Mouse (Mus musculus): ENCODE data around the gene Mea1. TPM values are rescaled to one million over a fixed set of nuclear protein-coding genes. Genes with fewer than 3 reads are reported as not detected.

Gene Mea1
- polyA plus RNA-seq, 1 experiment from 2014 or later = 132 TPM

GRCm38 (mm10) chr17:46645561-46646321 is 32.9 kb upstream of the Mea1 start, which contains the start of the genes Klc4 and Mrpl2:
TSS of gene Klc4 (minus strand) at chr17:46646022.
TSS of gene Mrpl2 (plus strand) at chr17:46646229.
- ATAC-seq (ENCODE audit: low read depth) (peak; percentile 66), DNase-seq (ENCODE audit: low spot score) (peak; percentile 98)
- Histone ChIP-seq H3K4me1 (ENCODE audit: control insufficient read depth, insufficient read depth, low read length) (peaks cover 17% of the 10 kb centered on the region), H3K9ac (ENCODE audit: low read depth, low read length) (peak within 1 kb of the TSS; percentile 87), H3K27me3 (replicated peaks; ENCODE audit: control insufficient read depth, insufficient read depth, low read length) (no peaks in the 10 kb centered on the region), H3K4me2 (ENCODE audit: low read depth, low read length) (peak within 1 kb of the TSS; percentile 84), H3K4me3 (ENCODE audit: low read depth, low read length) (peak within 1 kb of the TSS; percentile 77), H3K36me3 (ENCODE audit: control insufficient read depth, insufficient read depth, low read length) (peaks cover 43% of the 10 kb centered on the region), H3K9me3 (ENCODE audit: control insufficient read depth, low read length) (no peaks in the 10 kb centered on the region), H3K27ac (replicated peaks; ENCODE audit: low read depth, low read length) (peak within 1 kb of the TSS; percentile 79)
- WGBS = under 1% methylated on average over 37 of the region's 53 CpGs

GRCm38 (mm10) chr17:46646322-46646662 is 32.3 kb upstream of the Mea1 start:
- Histone ChIP-seq H3K36me3 (ENCODE audit: control insufficient read depth, insufficient read depth, low read length) (peaks cover 37% of the 10 kb centered on the region), H3K27me3 (replicated peaks; ENCODE audit: control insufficient read depth, insufficient read depth, low read length) (no peaks in the 10 kb centered on the region), H3K9me3 (ENCODE audit: control insufficient read depth, low read length) (no peaks in the 10 kb centered on the region), H3K4me1 (ENCODE audit: control insufficient read depth, insufficient read depth, low read length) (peaks cover 19% of the 10 kb centered on the region), H3K9ac (ENCODE audit: low read depth, low read length) (peak overlapping the region; percentile 87), H3K4me2 (ENCODE audit: low read depth, low read length) (peak overlapping the region; percentile 73), H3K4me3 (ENCODE audit: low read depth, low read length) (peak overlapping the region; percentile 77), H3K27ac (replicated peaks; ENCODE audit: low read depth, low read length) (peak overlapping the region; percentile 79)
- WGBS = 0% methylated on average over 12 of the region's 19 CpGs
- peak; percentile 2; the same call in 1 of the 2 replicates for ATAC-seq (ENCODE audit: low read depth)
- no peak for DNase-seq (ENCODE audit: low spot score)

- H3K9me3 ChIP-seq (ENCODE audit: control insufficient read depth, low read length) = no peaks in the 10 kb centered on the region
- DNase-seq (ENCODE audit: low spot score) (no peak), ATAC-seq (ENCODE audit: low read depth) (no peak)
- peak overlapping the region; percentile 77 for H3K4me3 ChIP-seq (ENCODE audit: low read depth, low read length)
- no peaks in the 10 kb centered on the region for H3K27me3 ChIP-seq (replicated peaks; ENCODE audit: control insufficient read depth, insufficient read depth, low read length)
- 89% methylated on average over 7 of the region's 7 CpGs for WGBS
- peaks cover 29% of the 10 kb centered on the region for H3K4me1 ChIP-seq (ENCODE audit: control insufficient read depth, insufficient read depth, low read length)
- no peak overlapping the region for H3K9ac ChIP-seq (ENCODE audit: low read depth, low read length)
- H3K4me2 ChIP-seq (ENCODE audit: low read depth, low read length) = peak overlapping the region; percentile 73; the same call in 1 of the 2 replicates
- no peak overlapping the region for H3K27ac ChIP-seq (replicated peaks; ENCODE audit: low read depth, low read length)
- peaks cover 35% of the 10 kb centered on the region for H3K36me3 ChIP-seq (ENCODE audit: control insufficient read depth, insufficient read depth, low read length)
These were observed 31.3 kb upstream of the Mea1 start for GRCm38 (mm10) chr17:46647279-46647678.

- Histone ChIP-seq H3K4me2 (ENCODE audit: low read depth, low read length) (no peak overlapping the region), H3K27ac (replicated peaks; ENCODE audit: low read depth, low read length) (no peak overlapping the region), H3K9me3 (ENCODE audit: control insufficient read depth, low read length) (no peaks in the 10 kb centered on the region), H3K4me1 (ENCODE audit: control insufficient read depth, insufficient read depth, low read length) (peaks cover 38% of the 10 kb centered on the region), H3K36me3 (ENCODE audit: control insufficient read depth, insufficient read depth, low read length) (peaks cover 36% of the 10 kb centered on the region), H3K9ac (ENCODE audit: low read depth, low read length) (no peak overlapping the region), H3K4me3 (ENCODE audit: low read depth, low read length) (no peak overlapping the region), H3K27me3 (replicated peaks; ENCODE audit: control insufficient read depth, insufficient read depth, low read length) (no peaks in the 10 kb centered on the region)
- DNase-seq (ENCODE audit: low spot score) (no peak), ATAC-seq (ENCODE audit: low read depth) (no peak)
- 93% methylated on average over 9 of the region's 9 CpGs for WGBS
These were observed 30.2 kb upstream of the Mea1 start for GRCm38 (mm10) chr17:46648436-46648835.

GRCm38 (mm10) chr17:46649811-46650210 is 28.8 kb upstream of the Mea1 start:
- no peak for ATAC-seq (ENCODE audit: low read depth)
- Histone ChIP-seq H3K4me1 (ENCODE audit: control insufficient read depth, insufficient read depth, low read length) (peaks cover 33% of the 10 kb centered on the region), H3K4me2 (ENCODE audit: low read depth, low read length) (peak overlapping the region; percentile 78), H3K36me3 (ENCODE audit: control insufficient read depth, insufficient read depth, low read length) (peaks cover 47% of the 10 kb centered on the region), H3K4me3 (ENCODE audit: low read depth, low read length) (peak overlapping the region; percentile 84), H3K9ac (ENCODE audit: low read depth, low read length) (peak overlapping the region; percentile 87), H3K27ac (replicated peaks; ENCODE audit: low read depth, low read length) (peak overlapping the region; percentile 97), H3K27me3 (replicated peaks; ENCODE audit: control insufficient read depth, insufficient read depth, low read length) (no peaks in the 10 kb centered on the region), H3K9me3 (ENCODE audit: control insufficient read depth, low read length) (no peaks in the 10 kb centered on the region)
- no peak for DNase-seq (ENCODE audit: low spot score)
- 34% methylated on average over 15 of the region's 15 CpGs for WGBS

GRCm38 (mm10) chr17:46650232-46651031 is 28.2 kb upstream of the Mea1 start, which contains the start of gene Cul7:
TSS of gene Cul7 (plus strand) at chr17:46650337.
- Histone ChIP-seq H3K27ac (replicated peaks; ENCODE audit: low read depth, low read length) (peak within 1 kb of the TSS; percentile 97), H3K4me3 (ENCODE audit: low read depth, low read length) (peak within 1 kb of the TSS; percentile 84), H3K4me2 (ENCODE audit: low read depth, low read length) (peak within 1 kb of the TSS; percentile 78), H3K27me3 (replicated peaks; ENCODE audit: control insufficient read depth, insufficient read depth, low read length) (no peaks in the 10 kb centered on the region), H3K36me3 (ENCODE audit: control insufficient read depth, insufficient read depth, low read length) (peaks cover 52% of the 10 kb centered on the region), H3K9me3 (ENCODE audit: control insufficient read depth, low read length) (no peaks in the 10 kb centered on the region), H3K4me1 (ENCODE audit: control insufficient read depth, insufficient read depth, low read length) (peaks cover 30% of the 10 kb centered on the region), H3K9ac (ENCODE audit: low read depth, low read length) (peak within 1 kb of the TSS; percentile 87)
- ATAC-seq (ENCODE audit: low read depth) (peak; percentile 96), DNase-seq (ENCODE audit: low spot score) (peak; percentile 99)
- WGBS = 0% methylated on average over 26 of the region's 58 CpGs

GRCm38 (mm10) chr17:46651292-46651691 is 27.3 kb upstream of the Mea1 start:
- Histone ChIP-seq H3K4me1 (ENCODE audit: control insufficient read depth, insufficient read depth, low read length) (peaks cover 30% of the 10 kb centered on the region), H3K27me3 (replicated peaks; ENCODE audit: control insufficient read depth, insufficient read depth, low read length) (no peaks in the 10 kb centered on the region), H3K4me3 (ENCODE audit: low read depth, low read length) (peak overlapping the region; percentile 84), H3K27ac (replicated peaks; ENCODE audit: low read depth, low read length) (peak overlapping the region; percentile 97), H3K36me3 (ENCODE audit: control insufficient read depth, insufficient read depth, low read length) (peaks cover 60% of the 10 kb centered on the region), H3K9ac (ENCODE audit: low read depth, low read length) (peak overlapping the region; percentile 87), H3K9me3 (ENCODE audit: control insufficient read depth, low read length) (no peaks in the 10 kb centered on the region), H3K4me2 (ENCODE audit: low read depth, low read length) (peak overlapping the region; percentile 78)
- no peak for DNase-seq (ENCODE audit: low spot score)
- 63% methylated on average over 17 of the region's 17 CpGs for WGBS
- ATAC-seq (ENCODE audit: low read depth) = no peak

- Histone ChIP-seq H3K9ac (ENCODE audit: low read depth, low read length) (peak overlapping the region; percentile 87), H3K9me3 (ENCODE audit: control insufficient read depth, low read length) (no peaks in the 10 kb centered on the region), H3K27me3 (replicated peaks; ENCODE audit: control insufficient read depth, insufficient read depth, low read length) (no peaks in the 10 kb centered on the region), H3K4me3 (ENCODE audit: low read depth, low read length) (peak overlapping the region; percentile 84), H3K4me1 (ENCODE audit: control insufficient read depth, insufficient read depth, low read length) (peaks cover 26% of the 10 kb centered on the region), H3K36me3 (ENCODE audit: control insufficient read depth, insufficient read depth, low read length) (peaks cover 67% of the 10 kb centered on the region), H3K27ac (replicated peaks; ENCODE audit: low read depth, low read length) (no peak overlapping the region), H3K4me2 (ENCODE audit: low read depth, low read length) (peak overlapping the region; percentile 78)
- ATAC-seq (ENCODE audit: low read depth) = no peak
- 64% methylated on average over 20 of the region's 20 CpGs for WGBS
- DNase-seq (ENCODE audit: low spot score) = no peak
These were observed 26.6 kb upstream of the Mea1 start for GRCm38 (mm10) chr17:46651755-46652547.

Measured in embryonic facial prominence, embryonic 14.5 days (tissue).